Mouse (Mus musculus) liver, embryonic 14.5 days (tissue): ENCODE measurements around the gene Tox2.

Experiments used
- CTCF ChIP-seq: IDR thresholded peaks from 2 replicates; pipeline ENCODE4 v1.5.1; 2016; ENCODE audit warnings: antibody characterized with exemption, low read depth, control low read depth
- EP300 ChIP-seq: IDR thresholded peaks from 2 replicates; pipeline ENCODE4 v1.6.1; 2016; ENCODE audit warnings: antibody characterized with exemption, low read depth

DNA sequence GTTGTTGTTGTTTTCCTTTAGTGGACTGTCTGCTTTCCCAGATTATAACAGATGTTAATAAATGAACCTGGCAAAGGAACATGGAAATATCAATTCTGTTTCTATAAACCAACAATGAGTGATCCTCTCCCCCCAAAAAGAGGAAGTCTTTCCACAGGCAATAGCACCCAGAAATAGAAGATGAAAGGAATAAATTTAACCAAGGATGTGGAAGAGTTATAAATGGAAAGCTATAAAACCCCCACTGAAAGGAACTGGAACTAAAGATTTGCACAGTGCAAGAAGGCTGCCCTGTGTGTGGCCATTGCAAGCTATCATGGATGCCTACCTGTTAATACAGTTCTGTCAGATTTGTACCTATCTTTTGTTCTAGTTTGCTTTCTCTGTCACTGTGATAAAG is 64.2 kb downstream of the Tox2 start:
- no peak for TF ChIP-seq CTCF
- TF ChIP-seq EP300, result no peak
